Mouse (Mus musculus) CH12.LX (cell line): ENCODE data around the gene Slc38a2. TPM values are rescaled to one million over a fixed set of nuclear protein-coding genes. Genes with fewer than 3 reads are reported as not detected.
A peak's percentile ranks its signal among the peaks of the same experiment; 100 is the strongest.

Experiments
- DNase-seq: peaks from one replicate; pipeline ENCODE4 v3.0.0-alpha.2; 2013; ENCODE audit errors: extremely low read depth
- H3K27ac ChIP-seq: 2 replicates; pipeline ENCODE4 v1.5.1; 2012; ENCODE audit warnings: low read depth, mild to moderate bottlenecking, control low read depth, moderate library complexity; ENCODE audit not compliant: insufficient read depth
- H3K27me3 ChIP-seq: replicated peaks from 2 replicates; pipeline ENCODE3; 2012; ENCODE audit warnings: inconsistent platforms
- H3K36me3 ChIP-seq, 2 experiments: replicated peaks in 1 of 2; 2 replicates each; pipeline versions ENCODE3 to v1.6.1; 2012; ENCODE audit warnings: inconsistent platforms in 1 of 2, low read length in 1 of 2, mild to moderate bottlenecking in 1 of 2, mixed read lengths in 1 of 2, moderate library complexity in 1 of 2; ENCODE audit not compliant: control insufficient read depth in 1 of 2, insufficient read depth in 1 of 2
- H3K4me1 ChIP-seq, 2 experiments: 2 replicates each; pipeline ENCODE4 v1.6.1; 2012; ENCODE audit warnings: inconsistent platforms in 1 of 2, moderate library complexity in 1 of 2; ENCODE audit not compliant: insufficient read depth in 2 of 2, control insufficient read depth in 1 of 2
- H3K4me2 ChIP-seq: 2 replicates; pipeline ENCODE4 v1.6.1; 2012; ENCODE audit warnings: low read depth, mild to moderate bottlenecking, control low read depth; ENCODE audit not compliant: poor library complexity, insufficient read depth, severe bottlenecking
- H3K4me3 ChIP-seq, 3 experiments: fragments of 150-350 bp in 1 of 3; sonication (generic) in 1 of 3; replicated peaks in 1 of 3; 2 replicates each; pipeline versions ENCODE3 to v1.5.1; 2011 to 2012; ENCODE audit warnings: low read depth in 2 of 3, low read length in 2 of 3, mild to moderate bottlenecking in 2 of 3, moderate library complexity in 2 of 3, control low read depth in 1 of 3, improper control_type of control experiment in 1 of 3, inconsistent platforms in 1 of 3, mixed read lengths in 1 of 3; ENCODE audit not compliant: poor library complexity in 1 of 3
- H3K79me2 ChIP-seq: replicated peaks from 2 replicates; pipeline ENCODE4 v1.6.1; 2012; ENCODE audit warnings: mild to moderate bottlenecking, moderate library complexity; ENCODE audit not compliant: control insufficient read depth, poor library complexity, insufficient read depth, severe bottlenecking; ENCODE audit errors: extremely low read depth
- H3K9ac ChIP-seq: 2 replicates; pipeline ENCODE4 v1.6.1; 2012; ENCODE audit warnings: low read depth, mild to moderate bottlenecking, control low read depth, moderate library complexity; ENCODE audit not compliant: insufficient read depth
- H3K9me3 ChIP-seq: replicated peaks from 2 replicates; pipeline ENCODE3; 2012; ENCODE audit warnings: low read length, inconsistent platforms, mixed read lengths
- CHD2 ChIP-seq: IDR thresholded peaks from 2 replicates; pipeline ENCODE4 v1.6.1; 2011; ENCODE audit warnings: low read length, improper control_type of control experiment
- CTCF ChIP-seq, 2 experiments: IDR thresholded peaks in 1 of 2; conservative IDR thresholded peaks in 1 of 2; 2 replicates each; pipeline ENCODE4 v1.5.1; 2011 to 2012; ENCODE audit warnings: low read depth in 2 of 2, low read length in 2 of 2, improper control_type of control experiment in 1 of 2, inconsistent platforms in 1 of 2, mild to moderate bottlenecking in 1 of 2, moderate library complexity in 1 of 2
- E2F4 ChIP-seq: IDR thresholded peaks from 2 replicates; pipeline ENCODE4 v1.6.1; 2011; ENCODE audit warnings: low read depth, low read length, improper control_type of control experiment; ENCODE audit not compliant: insufficient replicate concordance
- ELF1 ChIP-seq: IDR thresholded peaks from 2 replicates; pipeline ENCODE4 v1.6.1; 2014; ENCODE audit warnings: low read depth, mild to moderate bottlenecking, inconsistent platforms, low read length, improper control_type of control experiment
- EP300 ChIP-seq: IDR thresholded peaks from 2 replicates; pipeline ENCODE4 v1.6.1; 2011; ENCODE audit warnings: low read length, improper control_type of control experiment
- ETS1 ChIP-seq: conservative IDR thresholded peaks from 2 replicates; pipeline ENCODE4 v1.6.1; 2012; ENCODE audit warnings: low read depth, mild to moderate bottlenecking, inconsistent platforms, low read length, improper control_type of control experiment, moderate library complexity
- HCFC1 ChIP-seq: IDR thresholded peaks from 2 replicates; pipeline ENCODE4 v1.6.1; 2012; ENCODE audit warnings: low read depth, mild to moderate bottlenecking, inconsistent platforms, low read length, improper control_type of control experiment
- IRF4 ChIP-seq: IDR thresholded peaks from 2 replicates; pipeline ENCODE4 v1.6.1; 2014; ENCODE audit warnings: low read depth, mild to moderate bottlenecking, inconsistent platforms, low read length, improper control_type of control experiment
- JUN ChIP-seq: IDR thresholded peaks from 2 replicates; pipeline ENCODE4 v1.6.1; 2011; ENCODE audit warnings: low read depth, mild to moderate bottlenecking, low read length, improper control_type of control experiment, moderate library complexity; ENCODE audit not compliant: insufficient read depth
- MAFK ChIP-seq: IDR thresholded peaks from 2 replicates; pipeline ENCODE4 v1.6.1; 2011; ENCODE audit warnings: low read length, improper control_type of control experiment; ENCODE audit not compliant: insufficient replicate concordance
- MAX ChIP-seq: IDR thresholded peaks from 2 replicates; pipeline ENCODE4 v1.6.1; 2011; ENCODE audit warnings: low read length, improper control_type of control experiment
- MXI1 ChIP-seq: IDR thresholded peaks from 2 replicates; pipeline ENCODE4 v1.6.1; 2011; ENCODE audit warnings: mild to moderate bottlenecking, low read depth, low read length, improper control_type of control experiment
- NRF1 ChIP-seq: IDR thresholded peaks from 2 replicates; pipeline ENCODE4 v1.6.1; 2014; ENCODE audit warnings: low read depth, mild to moderate bottlenecking, inconsistent platforms, low read length, improper control_type of control experiment, moderate library complexity
- PAX5 ChIP-seq: IDR thresholded peaks from 2 replicates; pipeline ENCODE4 v1.6.1; 2012; ENCODE audit warnings: low read length, inconsistent platforms, mixed read lengths
- POLR2AphosphoS2 ChIP-seq: IDR thresholded peaks from 2 replicates; pipeline ENCODE4 v1.6.1; 2011; ENCODE audit warnings: low read depth, low read length, improper control_type of control experiment
- SIN3A ChIP-seq: IDR thresholded peaks from 2 replicates; pipeline ENCODE4 v1.6.1; 2012; ENCODE audit warnings: low read length, improper control_type of control experiment, inconsistent platforms
- SMC3 ChIP-seq: IDR thresholded peaks from 2 replicates; pipeline ENCODE4 v1.6.1; 2011; ENCODE audit warnings: low read depth, low read length, improper control_type of control experiment
- TCF12 ChIP-seq: IDR thresholded peaks from 2 replicates; pipeline ENCODE4 v1.6.1; 2014; ENCODE audit warnings: low read depth, mild to moderate bottlenecking, inconsistent platforms, low read length, improper control_type of control experiment
- USF1 ChIP-seq: IDR thresholded peaks from 2 replicates; pipeline ENCODE4 v1.6.1; 2014; ENCODE audit warnings: low read depth, mild to moderate bottlenecking, inconsistent platforms, low read length, improper control_type of control experiment
- ZC3H11A ChIP-seq: IDR thresholded peaks from 2 replicates; pipeline ENCODE4 v1.6.1; 2012; ENCODE audit warnings: low read depth, mild to moderate bottlenecking, inconsistent platforms, low read length, improper control_type of control experiment
- ZKSCAN1 ChIP-seq: IDR thresholded peaks from 2 replicates; pipeline ENCODE4 v1.6.1; 2012; ENCODE audit warnings: low read depth, inconsistent platforms, low read length, improper control_type of control experiment, borderline replicate concordance
- dilution Hi-C: fragments of 300-500 bp; cut with MboI; formaldehyde crosslinking; loops from 2 replicates; pipeline ENCODE4 v1.14.3; 2020; ENCODE audit warnings: low sequenced_read_pairs; ENCODE audit not compliant: extremely low pct_unique_long_range_greater_than_20kb, extremely low pct_ligation_motif_present
- in situ Hi-C: fragments of 300-500 bp; cut with MboI; formaldehyde crosslinking; loops from 3 replicates; pipeline ENCODE4 v1.14.3; 2019; ENCODE audit warnings: low sequenced_read_pairs, low pct_ligation_motif_present, low pct_unique_long_range_greater_than_20kb, mixed read lengths
- polyA plus RNA-seq: library from polyadenylated mRNA; unstranded; fragments of >175 nt; gene quantifications from 2 replicates; pipeline ENCODE4 v1.2.1, GENCODE M21; 2012; ENCODE audit warnings: low read depth; ENCODE audit not compliant: insufficient read length
- total RNA-seq, 2 experiments: library from RNA; depleted of rRNA; stranded (reverse); fragments of 300-350 nt in 1 of 2; fragments of >200 nt in 1 of 2; gene quantifications; 2 replicates each; pipeline ENCODE4 v1.2.3; 2012 to 2014

Gene Slc38a2
- total and polyA plus RNA-seq, 3 experiments, result 41.4 to 70.5 (median 59.3) TPM

DNA sequence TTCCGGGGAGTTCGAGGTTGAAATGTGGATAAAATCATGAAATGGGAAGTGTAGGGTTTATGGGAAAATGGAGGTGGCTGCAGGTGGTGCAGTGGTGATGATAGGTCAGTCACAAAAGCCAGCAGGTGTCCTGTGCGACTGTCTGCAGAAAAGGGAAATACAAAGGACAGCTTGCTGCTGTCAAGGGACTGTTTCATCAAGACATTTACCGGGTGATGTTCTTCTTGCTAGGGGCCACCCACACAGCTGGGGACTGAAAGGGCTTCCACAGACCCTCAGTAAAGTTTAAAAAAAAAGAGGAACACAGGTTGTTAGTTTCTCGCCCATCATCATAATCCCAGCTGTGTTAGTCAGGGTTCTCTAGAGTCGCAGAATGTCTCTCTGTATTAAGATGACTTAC is 14.3 kb downstream of the Slc38a2 start:
- Histone ChIP-seq H3K4me1 (peaks cover 3 to 25% of the 10 kb centered on the region in 2 experiments; a peak in 3 of 4 replicates), H3K27ac (no peak overlapping the region), H3K79me2 (no peaks in the 10 kb centered on the region), H3K9ac (no peak overlapping the region), H3K4me2 (peak overlapping the region; percentile 99), H3K9me3 (no peaks in the 10 kb centered on the region), H3K27me3 (peaks cover 8% of the 10 kb centered on the region), H3K36me3 (peaks cover 22 to 35% of the 10 kb centered on the region in 2 experiments), H3K4me3 (no peak overlapping the region)
- dilution Hi-C loops, result no loop called here
- in situ Hi-C loops, result loop anchor here (25.0 kb wide), 1 partner anchor 252 kb away; no protein-coding TSS in a partner anchor
- no peak for DNase-seq
- no peak for TF ChIP-seq TCF12
- TF ChIP-seq EP300, result no peak
- no peak for TF ChIP-seq POLR2AphosphoS2
- no peak for TF ChIP-seq USF1
- no peak for TF ChIP-seq CTCF (conservative IDR thresholded peaks at IDR 0.05 in 1 of 2, IDR thresholded peaks at IDR 0.05 in 1 of 2; ENCODE audit: low read depth in 2 of 2, low read length in 2 of 2)
- TF ChIP-seq IRF4, result no peak
- TF ChIP-seq SIN3A, result no peak
- no peak for TF ChIP-seq MXI1
- TF ChIP-seq SMC3, result no peak
- no peak for TF ChIP-seq E2F4
- no peak for TF ChIP-seq CHD2
- no peak for TF ChIP-seq MAFK
- no peak for TF ChIP-seq ZKSCAN1
- TF ChIP-seq MAX, result no peak
- TF ChIP-seq ELF1, result no peak
- TF ChIP-seq PAX5, result no peak
- TF ChIP-seq NRF1, result no peak
- TF ChIP-seq ETS1, result no peak

- H3K27ac ChIP-seq, result no peak overlapping the region
- TF ChIP-seq CTCF (conservative IDR thresholded peaks at IDR 0.05 in 1 of 2, IDR thresholded peaks at IDR 0.05 in 1 of 2; ENCODE audit: low read depth in 2 of 2, low read length in 2 of 2) (peak in 1 of 2 experiments; percentile 29; a peak in 2 of 4 replicates), TCF12 (no peak), IRF4 (0 out of 2 replicates have a peak, but pooled peaks have one; percentile 38), JUN (no peak), HCFC1 (no peak), ZC3H11A (no peak)
- peak overlapping the region; percentile 99 for H3K4me2 ChIP-seq
- DNase-seq, result no peak
- H3K36me3 ChIP-seq, result peaks cover 18 to 26% of the 10 kb centered on the region in 2 experiments
- dilution Hi-C loops, result no loop called here
- peaks cover 8% of the 10 kb centered on the region for H3K27me3 ChIP-seq
- peaks cover 3 to 25% of the 10 kb centered on the region in 2 experiments for H3K4me1 ChIP-seq
- peak overlapping the region in 1 of 3 experiments; percentile 29 for H3K4me3 ChIP-seq
- peak overlapping the region; percentile 9 for H3K9ac ChIP-seq
- in situ Hi-C loops, result loop anchor here (25.0 kb wide), 1 partner anchor 253 kb away; no protein-coding TSS in a partner anchor
- H3K9me3 ChIP-seq, result no peaks in the 10 kb centered on the region
- H3K79me2 ChIP-seq, result no peaks in the 10 kb centered on the region
Observed at GRCm38 (mm10) chr15:96684132-96684830, 15.2 kb downstream of the Slc38a2 start.
